Mouse (Mus musculus) adrenal gland, postnatal 14 days (tissue): ENCODE measurements around the gene Rassf3. TPM values are rescaled to one million over a fixed set of nuclear protein-coding genes. Genes with fewer than 3 reads are reported as not detected.

Experiments
- DNase-seq: peaks from one replicate; pipeline ENCODE4 v3.0.0; 2021; ENCODE audit warnings: mixed read lengths
- total RNA-seq: library from RNA; stranded (reverse); gene quantifications from 2 replicates; pipeline ENCODE4 v1.2.3, GENCODE M21; 2021

The Rassf3 gene
- total RNA-seq, 1 experiment from 2014 or later, result 40.1 TPM

- DNase-seq, result no peak
Measured at GRCm38 (mm10) chr10:121403104-121403503, 73.0 kb downstream of the Rassf3 start.

- DNase-seq, result no peak
Measured at GRCm38 (mm10) chr10:121401005-121401404, 75.1 kb downstream of the Rassf3 start.

- no peak for DNase-seq
Measured at GRCm38 (mm10) chr10:121398599-121398998, 77.5 kb downstream of the Rassf3 start.

- peak; percentile 48 for DNase-seq
Measured at GRCm38 (mm10) chr10:121395542-121396176, 80.5 kb downstream of the Rassf3 start.

GRCm38 (mm10) chr10:121394789-121395325 is 81.3 kb downstream of the Rassf3 start:
- DNase-seq, result peak; percentile 42

GRCm38 (mm10) chr10:121394270-121394669 is 81.9 kb downstream of the Rassf3 start:
- no peak for DNase-seq

- DNase-seq, result no peak
Measured at GRCm38 (mm10) chr10:121391901-121392300, 84.2 kb downstream of the Rassf3 start.

GRCm38 (mm10) chr10:121390602-121391001 is 85.5 kb downstream of the Rassf3 start:
- no peak for DNase-seq

- DNase-seq, result no peak
Measured at GRCm38 (mm10) chr10:121386347-121386746, 89.8 kb downstream of the Rassf3 start.

- no peak for DNase-seq
Measured at GRCm38 (mm10) chr10:121385695-121386094, 90.5 kb downstream of the Rassf3 start.

- DNase-seq, result no peak
Measured at GRCm38 (mm10) chr10:121384710-121385109, 91.4 kb downstream of the Rassf3 start.

- DNase-seq, result no peak
Measured at GRCm38 (mm10) chr10:121381280-121381679, 94.9 kb downstream of the Rassf3 start.

GRCm38 (mm10) chr10:121379387-121379786 is 96.8 kb downstream of the Rassf3 start:
- DNase-seq, result no peak

GRCm38 (mm10) chr10:121376530-121377271 is 99.4 kb downstream of the Rassf3 start:
- no peak for DNase-seq

GRCm38 (mm10) chr10:121375649-121376493 is 100.3 kb downstream of the Rassf3 start:
- no peak for DNase-seq

- no peak for DNase-seq
Measured at GRCm38 (mm10) chr10:121374693-121375620, 101.2 kb downstream of the Rassf3 start.

GRCm38 (mm10) chr10:121374013-121374412 is 102.1 kb downstream of the Rassf3 start:
- no peak for DNase-seq

GRCm38 (mm10) chr10:121370777-121371176 is 105.4 kb downstream of the Rassf3 start:
- DNase-seq, result peak; percentile 45

GRCm38 (mm10) chr10:121368783-121369465 is 107.2 kb downstream of the Rassf3 start:
- DNase-seq, result no peak

- no peak for DNase-seq
Measured at GRCm38 (mm10) chr10:121367780-121368179, 108.4 kb downstream of the Rassf3 start.

GRCm38 (mm10) chr10:121367271-121367670 is 108.9 kb downstream of the Rassf3 start:
- no peak for DNase-seq
